Mouse (Mus musculus) ovary, postnatal 36 days (tissue): Measurements from ENCODE around the gene Man1b1.
A peak's percentile ranks its signal among the peaks of the same experiment; 100 is the strongest.

ENCODE experiments used
- DNase-seq: peaks from one replicate; pipeline ENCODE4 v3.0.0; 2022; ENCODE audit warnings: low spot score, mixed read lengths

Man1b1 gene

GRCm38 (mm10) chr2:25305587-25306359 lies 26.4 kb upstream of the Man1b1 start:
- no peak for DNase-seq

DNA sequence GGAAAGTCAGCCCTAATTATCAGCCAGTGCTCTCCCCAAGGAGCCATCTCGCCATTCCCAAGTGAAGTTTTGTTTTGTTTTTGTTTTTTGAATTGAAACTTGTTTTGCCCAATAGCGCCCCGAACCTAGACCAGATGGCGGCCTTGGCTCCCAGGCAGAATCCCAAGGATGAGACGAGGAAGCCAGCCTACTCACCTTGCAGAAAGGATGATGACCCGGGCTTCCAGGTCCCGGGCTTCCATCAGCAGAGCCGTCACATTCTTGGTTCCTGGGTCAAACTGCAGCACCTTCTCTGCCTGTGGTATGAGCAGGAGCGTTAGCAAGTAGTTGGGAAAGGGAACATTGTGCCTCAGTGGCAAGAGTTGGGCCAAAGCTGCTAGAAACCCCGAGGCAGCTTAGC lies 22.0 kb upstream of the Man1b1 start:
- DNase-seq, result no peak

- no peak for DNase-seq
These were observed 21.2 kb upstream of the Man1b1 start for GRCm38 (mm10) chr2:25310969-25311368.

- DNase-seq, result no peak
These were observed 20.6 kb upstream of the Man1b1 start for GRCm38 (mm10) chr2:25311491-25311891.

- no peak for DNase-seq
These were observed 13.8 kb upstream of the Man1b1 start for GRCm38 (mm10) chr2:25318119-25318966.

DNA sequence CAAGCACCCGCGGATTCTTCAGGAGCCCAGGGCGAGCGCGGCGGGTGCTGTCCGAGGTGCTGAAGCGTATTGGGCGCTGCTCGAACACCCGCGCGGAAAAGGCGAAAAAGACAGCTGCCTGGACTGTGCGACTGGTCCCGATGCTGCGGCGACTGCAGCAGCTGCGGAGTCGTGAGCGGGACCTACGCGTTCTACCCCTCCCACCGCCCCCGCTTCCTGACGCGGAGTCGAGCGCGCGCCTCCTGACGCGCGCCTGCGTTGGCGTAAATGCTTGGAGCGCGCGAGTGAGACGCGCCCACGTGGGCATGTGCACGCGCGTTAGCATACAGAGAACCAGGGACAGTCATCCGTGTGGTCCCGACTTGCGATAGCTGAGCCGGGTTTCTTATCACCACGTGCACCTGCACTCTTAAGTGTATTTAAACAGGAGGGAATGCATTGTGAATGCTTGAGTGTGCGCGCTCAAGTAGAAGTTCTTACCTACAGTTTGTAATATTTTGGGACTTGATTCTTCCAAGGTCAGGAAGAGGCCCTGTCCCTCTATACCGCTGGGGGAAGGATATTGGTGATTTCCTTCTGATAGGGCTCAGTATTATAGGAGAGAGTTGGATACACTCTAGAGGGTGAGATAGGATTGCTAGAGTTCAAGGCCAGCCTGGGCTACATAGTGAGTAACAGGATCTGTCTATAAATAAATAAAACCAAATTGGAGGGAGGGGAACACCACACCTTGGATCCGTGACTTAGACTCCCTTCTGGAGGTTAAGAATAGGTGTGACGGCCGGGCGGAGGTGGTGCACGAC lies 13.0 kb upstream of the Man1b1 start, which contains the start of gene Grin1:
TSS of gene Grin1 (minus strand) at position 217 of the 803 bp plus-strand sequence.
- peak; percentile 72 for DNase-seq

- no peak for DNase-seq
These were observed 12.1 kb upstream of the Man1b1 start for GRCm38 (mm10) chr2:25320084-25320483.

DNA sequence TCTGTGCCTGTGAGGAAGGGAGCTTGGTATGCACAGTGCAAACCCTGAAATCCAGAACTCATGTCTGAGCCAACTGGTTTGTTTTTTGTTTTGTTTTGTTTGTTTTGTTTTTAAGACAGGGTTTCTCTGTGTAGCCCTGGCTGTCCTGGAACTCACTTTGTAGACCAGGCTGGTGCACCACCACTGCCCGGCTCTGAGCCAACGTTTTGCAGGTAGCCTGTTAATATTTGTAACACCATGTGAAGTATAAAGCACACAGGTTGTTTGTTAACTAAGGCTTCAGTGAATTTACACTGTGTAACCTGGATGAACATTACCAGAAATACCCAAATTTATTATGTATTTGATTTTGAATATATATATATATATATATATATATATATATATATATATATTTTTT lies 6.1 kb upstream of the Man1b1 start:
- no peak for DNase-seq

- no peak for DNase-seq
These were observed 3.7 kb upstream of the Man1b1 start for GRCm38 (mm10) chr2:25328440-25328839.

DNA sequence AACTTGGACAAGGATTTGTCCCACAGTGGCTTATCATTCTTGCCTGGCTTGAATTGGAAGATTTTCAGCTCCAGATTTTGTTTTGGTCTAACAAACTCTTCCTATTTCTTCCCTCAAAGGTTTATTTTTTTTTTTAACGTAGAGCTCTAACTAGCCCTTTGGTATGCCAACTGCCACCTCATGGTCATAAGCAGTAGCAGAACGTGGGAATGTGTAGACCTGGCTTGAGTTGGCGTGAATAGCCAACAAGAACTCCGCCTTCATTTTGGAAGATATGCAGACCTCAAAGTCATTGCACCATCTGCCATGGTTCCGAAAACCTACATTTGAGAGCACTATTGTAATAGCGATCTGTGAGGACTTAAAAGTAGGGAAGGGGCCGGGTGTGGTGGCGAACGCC lies 668 bp upstream of the Man1b1 start:
- no peak for DNase-seq

GRCm38 (mm10) chr2:25333569-25333968 lies 1.4 kb downstream of the Man1b1 start:
- no peak for DNase-seq

DNA sequence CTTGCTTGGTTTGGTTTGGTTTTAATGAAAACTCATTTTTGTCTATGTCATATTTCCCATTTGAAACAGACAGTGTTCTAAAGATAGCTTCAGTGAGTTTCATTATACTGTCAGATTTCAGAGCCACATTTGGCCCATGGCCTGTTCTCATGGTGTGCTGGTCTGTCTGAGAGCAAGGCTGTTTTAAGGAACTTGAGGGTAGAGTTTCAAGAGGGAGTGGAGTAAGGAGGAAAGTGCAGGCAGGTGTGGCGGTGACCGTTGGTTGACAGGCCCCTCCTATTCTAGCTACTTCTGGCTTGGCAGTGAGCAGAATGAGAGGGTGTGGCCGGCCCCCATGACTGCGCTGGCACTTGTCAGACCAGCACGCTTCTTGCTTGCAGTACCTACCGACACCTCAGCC lies 6.2 kb downstream of the Man1b1 start:
- DNase-seq, result no peak

DNA sequence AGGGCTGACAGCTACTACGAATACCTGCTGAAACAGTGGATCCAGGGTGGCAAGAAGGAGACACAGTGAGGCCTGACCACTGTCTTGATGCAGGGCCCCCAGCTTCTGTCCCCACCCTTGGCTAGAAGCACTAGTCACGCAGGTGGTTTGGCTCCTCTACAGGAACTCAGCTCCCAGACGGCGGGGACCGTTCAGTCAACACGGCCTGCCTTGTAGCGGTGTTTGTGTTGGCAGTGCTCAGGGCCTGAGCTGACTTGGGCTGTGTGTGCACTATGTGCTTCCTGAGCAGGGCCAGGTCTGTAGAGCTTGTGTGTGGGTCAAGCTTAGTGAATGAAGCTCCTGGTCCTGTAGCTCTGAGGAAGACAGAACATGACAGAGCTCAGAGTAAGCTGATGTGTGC lies 16.0 kb downstream of the Man1b1 start:
- DNase-seq, result no peak

DNA sequence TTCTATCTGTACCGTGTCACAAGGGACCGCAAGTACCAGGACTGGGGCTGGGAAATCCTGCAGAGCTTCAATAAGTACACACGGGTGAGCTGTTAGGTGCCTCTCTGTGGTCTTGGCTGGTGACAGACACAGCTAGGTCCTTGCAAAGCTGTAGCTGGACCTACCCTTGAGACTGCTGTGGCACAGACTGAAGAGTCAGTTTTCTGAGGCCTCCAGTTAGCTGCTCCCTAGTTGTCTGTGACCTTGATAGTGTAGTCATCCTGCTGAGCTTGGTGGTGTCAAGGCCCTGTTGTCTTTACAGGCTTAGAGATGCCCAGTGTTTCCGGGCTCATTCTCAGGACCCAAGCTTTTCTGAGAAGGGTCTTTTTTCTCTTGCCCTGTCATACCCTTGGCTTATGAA lies 17.4 kb downstream of the Man1b1 start:
- no peak for DNase-seq

- no peak for DNase-seq
These were observed 18.6 kb downstream of the Man1b1 start for GRCm38 (mm10) chr2:25350701-25351100.

- no peak for DNase-seq
These were observed 22.1 kb downstream of the Man1b1 start for GRCm38 (mm10) chr2:25354211-25354610.

GRCm38 (mm10) chr2:25355419-25356066 lies 23.4 kb downstream of the Man1b1 start:
- DNase-seq, result no peak

DNA sequence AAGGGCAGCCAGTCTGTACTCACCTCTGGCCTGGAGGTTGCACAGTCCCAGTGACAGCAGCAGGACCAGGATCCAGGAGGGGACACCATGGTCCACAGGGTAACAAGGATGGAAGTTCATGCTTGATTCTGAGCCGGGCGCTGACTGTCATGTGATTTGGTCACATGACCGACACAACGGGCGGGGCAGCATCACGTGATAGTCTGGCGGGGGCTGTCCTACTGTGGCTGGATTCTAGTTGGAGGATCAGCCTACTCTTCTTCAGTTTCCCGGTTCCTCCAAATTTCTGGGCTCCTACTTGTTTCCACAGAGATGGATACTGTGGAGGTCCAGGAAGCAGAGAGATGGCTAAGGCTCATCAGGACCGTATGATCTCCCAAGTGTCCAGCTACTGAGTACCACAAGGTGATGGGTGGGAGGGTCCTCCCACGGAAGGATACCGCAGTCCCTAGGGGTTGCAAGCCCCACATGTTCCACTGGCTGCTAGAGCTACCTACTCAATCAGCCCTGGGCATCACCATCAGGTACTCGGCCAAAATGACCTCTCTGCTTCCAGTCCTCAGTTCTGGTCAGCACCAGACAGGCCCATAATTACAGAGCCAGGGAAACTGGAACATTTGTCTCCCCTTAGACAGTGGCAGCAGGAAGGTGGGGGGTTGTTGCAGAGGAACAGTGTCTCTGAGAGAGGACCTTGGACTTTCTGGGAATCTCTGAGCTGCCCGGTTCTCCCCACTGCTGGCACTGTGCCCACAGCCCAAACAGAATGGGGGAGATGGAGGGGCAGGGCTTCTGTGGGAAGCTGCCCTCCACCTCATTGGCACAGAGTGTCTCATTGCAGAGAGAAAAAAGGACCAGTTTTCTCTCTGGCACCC lies 24.3 kb downstream of the Man1b1 start, which contains the start of gene Dpp7:
TSS of gene Dpp7 (minus strand) at position 152 of the 872 bp plus-strand sequence.
- DNase-seq, result peak; percentile 78

- DNase-seq, result no peak
These were observed 27.7 kb downstream of the Man1b1 start for GRCm38 (mm10) chr2:25359848-25360247.

- DNase-seq, result no peak
These were observed 31.5 kb downstream of the Man1b1 start for GRCm38 (mm10) chr2:25363478-25364178.
